Mouse (Mus musculus) C2C12 (cell line): ENCODE results near the gene Pam.

ENCODE experiments used
- CEBPB ChIP-seq: IDR thresholded peaks from one replicate; pipeline ENCODE4 v1.6.1; 2011; ENCODE audit warnings: low read depth, mild to moderate bottlenecking, control low read depth, moderate library complexity
- CTCF ChIP-seq: IDR thresholded peaks from one replicate; pipeline ENCODE4 v1.5.1; 2011; ENCODE audit not compliant: control insufficient read depth, insufficient read depth, insufficient read length

DNA sequence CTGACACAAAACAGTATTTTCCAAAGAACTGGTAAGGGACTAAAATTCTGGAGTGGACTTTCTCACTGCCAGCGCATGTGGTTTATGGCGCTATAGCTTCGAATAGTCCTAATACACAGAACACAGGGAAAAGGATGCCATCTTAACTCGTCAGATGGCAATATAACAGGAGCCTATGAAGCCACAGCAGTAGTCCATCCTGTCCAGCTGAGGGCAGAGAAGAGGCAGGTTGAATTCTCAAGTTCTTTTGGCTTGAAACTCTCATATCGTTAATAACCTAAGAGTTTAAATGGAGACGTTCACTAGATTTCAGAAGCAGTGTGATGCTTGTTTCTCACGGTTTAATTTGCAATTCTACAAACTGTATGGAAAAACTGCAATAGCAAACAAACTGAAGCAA, 211.9 kb downstream of the Pam start:
- TF ChIP-seq CTCF (no peak), CEBPB (no peak)
